Mouse (Mus musculus): Measurements from ENCODE around the gene Kcmf1. TPM values are rescaled to one million over a fixed set of nuclear protein-coding genes. Genes with fewer than 3 reads are reported as not detected.

The Kcmf1 gene
- polyA plus RNA-seq, 1 experiment from 2014 or later = 44.7 TPM

DNA sequence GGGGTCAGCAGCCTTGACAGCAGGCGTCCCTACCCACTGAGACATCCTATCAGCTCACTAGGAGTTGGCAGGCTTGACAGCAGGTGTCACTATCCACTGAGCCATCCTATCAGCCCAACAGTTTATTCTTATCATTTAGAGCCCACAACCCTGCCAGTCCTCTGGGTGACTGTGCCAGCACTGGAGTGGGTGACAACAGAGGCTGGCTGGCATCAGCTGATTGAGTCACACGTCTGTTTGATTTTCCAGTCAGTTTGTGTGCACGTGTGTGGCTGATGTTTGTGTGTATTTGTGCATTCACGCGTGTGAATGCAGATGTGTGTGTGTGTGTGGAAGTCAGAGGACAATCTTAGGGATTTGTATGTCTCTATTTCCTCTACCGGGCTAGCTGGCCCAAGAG lies 97.7 kb downstream of the Kcmf1 start:
- Histone ChIP-seq H3K36me3 (ENCODE audit: control insufficient read depth, insufficient read depth, low read length) (no peaks in the 10 kb centered on the region), H3K27me3 (ENCODE audit: control insufficient read depth, insufficient read depth, low read length) (no peaks in the 10 kb centered on the region), H3K9ac (ENCODE audit: low read depth, low read length) (no peak overlapping the region), H3K27ac (ENCODE audit: low read depth, low read length) (no peak overlapping the region), H3K4me1 (ENCODE audit: control insufficient read depth, insufficient read depth, low read length) (no peaks in the 10 kb centered on the region), H3K9me3 (replicated peaks; ENCODE audit: control insufficient read depth, low read length) (no peaks in the 10 kb centered on the region), H3K4me3 (ENCODE audit: low read depth, low read length) (no peak overlapping the region), H3K4me2 (no peak overlapping the region)
- 84% methylated on average over 6 of the region's 6 CpGs for WGBS (ENCODE audit: insufficient replicate concordance)
- ATAC-seq (replicated peaks; ENCODE audit: insufficient number of reproducible peaks, low FRiP score, low TSS enrichment) = no peak

GRCm38 (mm10) chr6:72800641-72801040 lies 99.1 kb downstream of the Kcmf1 start:
- 48% methylated on average over 2 of the region's 2 CpGs for WGBS (ENCODE audit: insufficient replicate concordance)
- Histone ChIP-seq H3K9ac (ENCODE audit: low read depth, low read length) (no peak overlapping the region), H3K4me2 (no peak overlapping the region), H3K27me3 (ENCODE audit: control insufficient read depth, insufficient read depth, low read length) (no peaks in the 10 kb centered on the region), H3K27ac (ENCODE audit: low read depth, low read length) (no peak overlapping the region), H3K4me1 (ENCODE audit: control insufficient read depth, insufficient read depth, low read length) (no peaks in the 10 kb centered on the region), H3K36me3 (ENCODE audit: control insufficient read depth, insufficient read depth, low read length) (no peaks in the 10 kb centered on the region), H3K4me3 (ENCODE audit: low read depth, low read length) (no peak overlapping the region), H3K9me3 (replicated peaks; ENCODE audit: control insufficient read depth, low read length) (no peaks in the 10 kb centered on the region)
- ATAC-seq (replicated peaks; ENCODE audit: insufficient number of reproducible peaks, low FRiP score, low TSS enrichment) = no peak

- H3K36me3 ChIP-seq (ENCODE audit: control insufficient read depth, insufficient read depth, low read length) = no peaks in the 10 kb centered on the region
- no peak overlapping the region for H3K4me3 ChIP-seq (ENCODE audit: low read depth, low read length)
- no peak overlapping the region for H3K27ac ChIP-seq (ENCODE audit: low read depth, low read length)
- H3K4me1 ChIP-seq (ENCODE audit: control insufficient read depth, insufficient read depth, low read length) = no peaks in the 10 kb centered on the region
- no peaks in the 10 kb centered on the region for H3K9me3 ChIP-seq (replicated peaks; ENCODE audit: control insufficient read depth, low read length)
- no peak for ATAC-seq (replicated peaks; ENCODE audit: insufficient number of reproducible peaks, low FRiP score, low TSS enrichment)
- no peaks in the 10 kb centered on the region for H3K27me3 ChIP-seq (ENCODE audit: control insufficient read depth, insufficient read depth, low read length)
- H3K4me2 ChIP-seq = no peak overlapping the region
- no peak overlapping the region for H3K9ac ChIP-seq (ENCODE audit: low read depth, low read length)
Observed at GRCm38 (mm10) chr6:72797763-72798162, 102.0 kb downstream of the Kcmf1 start.

GRCm38 (mm10) chr6:72795444-72795843 lies 104.3 kb downstream of the Kcmf1 start:
- no peak overlapping the region for H3K4me3 ChIP-seq (ENCODE audit: low read depth, low read length)
- no peak overlapping the region for H3K27ac ChIP-seq (ENCODE audit: low read depth, low read length)
- no peaks in the 10 kb centered on the region for H3K36me3 ChIP-seq (ENCODE audit: control insufficient read depth, insufficient read depth, low read length)
- H3K9ac ChIP-seq (ENCODE audit: low read depth, low read length) = no peak overlapping the region
- no peak overlapping the region for H3K4me2 ChIP-seq
- 56% methylated on average over 16 of the region's 16 CpGs for WGBS (ENCODE audit: insufficient replicate concordance)
- H3K4me1 ChIP-seq (ENCODE audit: control insufficient read depth, insufficient read depth, low read length) = no peaks in the 10 kb centered on the region
- no peaks in the 10 kb centered on the region for H3K9me3 ChIP-seq (replicated peaks; ENCODE audit: control insufficient read depth, low read length)
- ATAC-seq (replicated peaks; ENCODE audit: insufficient number of reproducible peaks, low FRiP score, low TSS enrichment) = no peak
- H3K27me3 ChIP-seq (ENCODE audit: control insufficient read depth, insufficient read depth, low read length) = no peaks in the 10 kb centered on the region

DNA sequence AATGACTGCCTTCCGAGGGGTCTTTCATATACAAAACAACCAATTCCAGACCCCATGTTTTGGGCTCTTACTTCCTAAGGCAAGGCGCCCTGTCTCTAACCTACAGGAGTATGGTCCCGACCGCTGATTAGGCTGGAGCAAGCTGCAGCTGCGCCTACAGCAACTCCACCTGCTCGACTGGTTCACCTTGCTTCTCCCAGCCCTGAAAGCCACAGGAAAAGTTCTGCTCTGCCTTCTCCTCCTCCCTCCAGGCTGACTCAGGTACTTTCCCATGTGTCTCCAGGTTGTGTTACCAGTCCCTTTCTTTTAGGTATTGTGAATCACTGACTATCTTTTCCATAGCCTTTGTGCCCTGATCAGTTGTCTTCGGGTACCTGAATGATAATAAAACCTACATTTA lies 104.9 kb downstream of the Kcmf1 start:
- ATAC-seq (replicated peaks; ENCODE audit: insufficient number of reproducible peaks, low FRiP score, low TSS enrichment) = no peak
- no peaks in the 10 kb centered on the region for H3K27me3 ChIP-seq (ENCODE audit: control insufficient read depth, insufficient read depth, low read length)
- H3K4me3 ChIP-seq (ENCODE audit: low read depth, low read length) = no peak overlapping the region
- H3K9ac ChIP-seq (ENCODE audit: low read depth, low read length) = no peak overlapping the region
- H3K27ac ChIP-seq (ENCODE audit: low read depth, low read length) = no peak overlapping the region
- H3K36me3 ChIP-seq (ENCODE audit: control insufficient read depth, insufficient read depth, low read length) = no peaks in the 10 kb centered on the region
- no peaks in the 10 kb centered on the region for H3K4me1 ChIP-seq (ENCODE audit: control insufficient read depth, insufficient read depth, low read length)
- 61% methylated on average over 7 of the region's 7 CpGs for whole genome bisulfite sequencing (ENCODE audit: insufficient replicate concordance)
- H3K4me2 ChIP-seq = no peak overlapping the region
- H3K9me3 ChIP-seq (replicated peaks; ENCODE audit: control insufficient read depth, low read length) = no peaks in the 10 kb centered on the region

GRCm38 (mm10) chr6:72792641-72793040 lies 107.1 kb downstream of the Kcmf1 start:
- H3K9ac ChIP-seq (ENCODE audit: low read depth, low read length) = no peak overlapping the region
- no peaks in the 10 kb centered on the region; the same call in 1 of the 2 replicates for H3K4me1 ChIP-seq (ENCODE audit: control insufficient read depth, insufficient read depth, low read length)
- no peaks in the 10 kb centered on the region for H3K9me3 ChIP-seq (replicated peaks; ENCODE audit: control insufficient read depth, low read length)
- H3K27ac ChIP-seq (ENCODE audit: low read depth, low read length) = no peak overlapping the region
- H3K27me3 ChIP-seq (ENCODE audit: control insufficient read depth, insufficient read depth, low read length) = no peaks in the 10 kb centered on the region
- 87% methylated on average over 8 of the region's 8 CpGs for WGBS (ENCODE audit: insufficient replicate concordance)
- no peak overlapping the region for H3K4me3 ChIP-seq (ENCODE audit: low read depth, low read length)
- H3K36me3 ChIP-seq (ENCODE audit: control insufficient read depth, insufficient read depth, low read length) = no peaks in the 10 kb centered on the region
- H3K4me2 ChIP-seq = no peak overlapping the region
- no peak for ATAC-seq (replicated peaks; ENCODE audit: insufficient number of reproducible peaks, low FRiP score, low TSS enrichment)

Other genes with a start within 250 kb of the Kcmf1 start
- gene Tcf7l1, start 110.7 kb downstream of the Kcmf1 start, polyA plus RNA-seq (2014; fragmentation: Nextera tagmentation; extraction: Ambion mirVana) = 15.6 and 15.7 TPM in 2 replicates
- gene Tmsb10, start 58.8 kb upstream of the Kcmf1 start, polyA plus RNA-seq (2014; fragmentation: Nextera tagmentation; extraction: Ambion mirVana) = 1,975 and 2,031 TPM in 2 replicates